Mouse (Mus musculus): Measurements from ENCODE around the gene Fggy.

DNA sequence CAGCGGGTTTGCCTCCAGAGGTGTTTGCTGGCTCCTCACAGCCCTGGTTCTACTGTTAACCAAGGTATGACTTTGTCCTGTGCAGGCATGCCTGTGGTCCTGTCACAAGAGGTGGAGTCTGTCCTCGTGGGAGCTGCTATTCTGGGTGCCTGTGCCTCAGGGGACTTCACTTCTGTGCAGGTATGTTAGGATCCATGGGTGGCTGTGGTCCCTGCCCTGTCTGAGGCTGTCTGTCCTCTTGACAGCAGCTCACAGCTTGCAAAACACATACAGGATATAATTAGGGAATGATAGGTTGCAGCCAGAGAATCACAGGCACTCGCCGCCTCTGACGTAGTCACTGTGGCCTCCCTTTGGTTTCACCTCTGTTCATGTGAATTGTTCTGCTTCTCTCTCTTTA, 292.2 kb downstream of the Fggy start:
- TF ChIP-seq USF1 (IDR thresholded peaks at IDR 0.05; ENCODE audit: low read depth) (no peak), CTCF (IDR thresholded peaks at IDR 0.05; ENCODE audit: control insufficient read depth, insufficient read depth, insufficient read length) (no peak), MYOG (IDR thresholded peaks at IDR 0.05; ENCODE audit: control insufficient read depth, extremely low read depth, insufficient read length) (no peak), MAX (IDR thresholded peaks at IDR 0.05) (no peak), MYOD1 (IDR thresholded peaks at IDR 0.05; ENCODE audit: control insufficient read depth, insufficient read length, low read depth) (no peak)
